8 mouse cellular contexts compared by ENCODE assay signal in genomic region chr9:48466804-48467203, GRCm38 (mm10). TPM values are rescaled to one million over a fixed set of nuclear protein-coding genes. Genes with fewer than 3 reads are reported as not detected.
DNase-seq lines count a peak whose midpoint lies in the region; ATAC-seq and TF ChIP-seq lines count a peak whose summit lies in the region.
"Had no signal": no experiment of that assay in that cellular context is flagged by ENCODE, and none has a peak within 500 bp of the region (broad histone marks: within the 10 kb centered on the region; RNA-seq: fewer than 3 reads in every experiment).

No protein-coding gene starts in this region.

- ATAC-seq in liver, postnatal 0 days = peak; percentile 23; the same call in 1 of the 2 replicates

- peak; percentile 37 to 71 for DNase-seq in left cerebral cortex, adult 18-20 months (ENCODE audit: low spot score in 2 of 2)
- no peak for DNase-seq in left cerebral cortex, adult 11 months (ENCODE audit: low spot score)
- DNase-seq in NIH3T3 (ENCODE audit: low read depth) = peak; percentile 78
- DNase-seq in cerebellum, adult 8-10 months = peak; percentile 49
- peak; percentile 78 to 86 for DNase-seq in heart, postnatal 36 days
- DNase-seq in liver, postnatal 0 days = peak; percentile 84
- peak; percentile 59 for DNase-seq in right cerebral cortex, postnatal 4 days

- no peaks in the 10 kb centered on the region for H3K9me3 ChIP-seq in liver, postnatal 0 days (ENCODE audit: low read length)

- H3K4me3 ChIP-seq in liver, postnatal 0 days (ENCODE audit: low read depth, low read length) = no peak overlapping the region

- intact Hi-C loops in heart, postnatal 36 days (cut with DNase I) = loop anchor here (1.0 to 5.0 kb wide), 3 partner anchors 93 to 150 kb away; no protein-coding TSS in a partner anchor

- peaks cover 15% of the 10 kb centered on the region; the same call in 1 of the 2 replicates for H3K36me3 ChIP-seq in liver, postnatal 0 days (replicated peaks; ENCODE audit: insufficient read depth, low read length)

- no peak for TF ChIP-seq EP300 in liver, postnatal 0 days (IDR thresholded peaks at IDR 0.05; ENCODE audit: low read depth)

- peak; percentile 97 for TF ChIP-seq CTCF in liver, postnatal 0 days (IDR thresholded peaks at IDR 0.05; ENCODE audit: low read depth)

- no peaks in the 10 kb centered on the region for H3K27me3 ChIP-seq in liver, postnatal 0 days (ENCODE audit: insufficient read depth, low read length)

- no peak overlapping the region for H3K4me2 ChIP-seq in liver, postnatal 0 days (ENCODE audit: low read depth, low read length)

- H3K27ac ChIP-seq in liver, postnatal 0 days (ENCODE audit: low read depth) = no peak overlapping the region
- H3K27ac ChIP-seq: macrophage had no signal

- H3K4me1 ChIP-seq in liver, postnatal 0 days (ENCODE audit: insufficient read depth) = no peaks in the 10 kb centered on the region

- H3K9ac ChIP-seq in liver, postnatal 0 days (replicated peaks) = no peak overlapping the region

- 47% methylated on average over 3 of the region's 3 CpGs for WGBS in liver, postnatal 0 days (ENCODE audit: insufficient replicate concordance)

RNA-seq across cellular contexts. Expression of gene Rexo2, which starts 13.6 kb away (rescaled TPM):
- 100 to 1,000 TPM in 1 of 2 experiments, 10 to 100 TPM in 1; 97.6 to 103 TPM for total RNA-seq in left cerebral cortex, adult 18-20 months (2021)
- 10 to 100 TPM; 62.4 to 67.1 TPM for total RNA-seq in heart, postnatal 36 days (2021)
- 61.5 and 65.9 TPM in 2 replicates for polyA plus RNA-seq in liver, postnatal 0 days (2015; fragmentation: Nextera tagmentation; extraction: Ambion mirVana)

RNA-seq across cellular contexts. Expression of gene Rbm7, which starts 28.3 kb away (rescaled TPM):
- total RNA-seq in left cerebral cortex, adult 18-20 months (2021) = 10 to 100 TPM; 33.8 to 34.2 TPM
- 10 to 100 TPM; 24.0 to 24.1 TPM for total RNA-seq in heart, postnatal 36 days (2021)
- 52.1 and 54.0 TPM in 2 replicates for polyA plus RNA-seq in liver, postnatal 0 days (2015; fragmentation: Nextera tagmentation; extraction: Ambion mirVana)

RNA-seq across cellular contexts. Expression of gene Gm5617, which starts 28.4 kb away (rescaled TPM):
- total RNA-seq in left cerebral cortex, adult 18-20 months (2021) = 1 to 10 TPM; 8.6 to 9.4 TPM
- 10 to 100 TPM; 28.3 to 33.0 TPM for total RNA-seq in heart, postnatal 36 days (2021)
- 62.8 and 64.2 TPM in 2 replicates for polyA plus RNA-seq in liver, postnatal 0 days (2015; fragmentation: Nextera tagmentation; extraction: Ambion mirVana)
